Mouse (Mus musculus): ENCODE data around the gene Senp1. TPM values are rescaled to one million over a fixed set of nuclear protein-coding genes. Genes with fewer than 3 reads are reported as not detected.

The Senp1 gene
- polyA plus RNA-seq, 1 experiment from 2014 or later, result 28.6 TPM

- WGBS, result 85% methylated on average over 8 of the region's 8 CpGs
- Histone ChIP-seq H3K9ac (no peak overlapping the region), H3K27ac (no peak overlapping the region), H3K4me2 (no peak overlapping the region), H3K4me1 (no peaks in the 10 kb centered on the region), H3K27me3 (no peaks in the 10 kb centered on the region), H3K4me3 (no peak overlapping the region), H3K9me3 (no peaks in the 10 kb centered on the region), H3K36me3 (peaks cover 65% of the 10 kb centered on the region)
- no peak for ATAC-seq (ENCODE audit: insufficient number of reproducible peaks, low FRiP score, low TSS enrichment, low read depth)
Observed at GRCm38 (mm10) chr15:98069566-98070245, 23.8 kb downstream of the Senp1 start.

GRCm38 (mm10) chr15:98068506-98068905 lies 25.0 kb downstream of the Senp1 start:
- Histone ChIP-seq H3K4me3 (no peak overlapping the region), H3K27ac (no peak overlapping the region), H3K4me2 (no peak overlapping the region), H3K4me1 (no peaks in the 10 kb centered on the region), H3K9me3 (no peaks in the 10 kb centered on the region), H3K9ac (no peak overlapping the region), H3K36me3 (peaks cover 70% of the 10 kb centered on the region), H3K27me3 (no peaks in the 10 kb centered on the region)
- ATAC-seq (ENCODE audit: insufficient number of reproducible peaks, low FRiP score, low TSS enrichment, low read depth), result no peak
- WGBS, result 89% methylated on average over 9 of the region's 9 CpGs

GRCm38 (mm10) chr15:98067492-98067891 lies 26.1 kb downstream of the Senp1 start:
- Histone ChIP-seq H3K27ac (no peak overlapping the region), H3K27me3 (no peaks in the 10 kb centered on the region), H3K4me1 (no peaks in the 10 kb centered on the region), H3K4me2 (no peak overlapping the region), H3K4me3 (no peak overlapping the region), H3K9me3 (no peaks in the 10 kb centered on the region), H3K9ac (no peak overlapping the region), H3K36me3 (peaks cover 78% of the 10 kb centered on the region)
- 61% methylated on average over 3 of the region's 3 CpGs for WGBS
- no peak for ATAC-seq (ENCODE audit: insufficient number of reproducible peaks, low FRiP score, low TSS enrichment, low read depth)

- H3K4me3 ChIP-seq, result no peak overlapping the region
- no peaks in the 10 kb centered on the region for H3K9me3 ChIP-seq
- 96% methylated on average over 12 of the region's 12 CpGs for WGBS
- ATAC-seq (ENCODE audit: insufficient number of reproducible peaks, low FRiP score, low TSS enrichment, low read depth), result no peak
- H3K27ac ChIP-seq, result no peak overlapping the region
- H3K4me1 ChIP-seq, result no peaks in the 10 kb centered on the region
- no peak overlapping the region for H3K4me2 ChIP-seq
- H3K36me3 ChIP-seq, result peaks cover 78% of the 10 kb centered on the region
- H3K9ac ChIP-seq, result no peak overlapping the region
- H3K27me3 ChIP-seq, result no peaks in the 10 kb centered on the region
Observed at GRCm38 (mm10) chr15:98066602-98067001, 26.9 kb downstream of the Senp1 start.

GRCm38 (mm10) chr15:98065881-98066280 lies 27.7 kb downstream of the Senp1 start:
- Histone ChIP-seq H3K27ac (no peak overlapping the region), H3K27me3 (no peaks in the 10 kb centered on the region), H3K4me2 (no peak overlapping the region), H3K4me1 (no peaks in the 10 kb centered on the region), H3K36me3 (peaks cover 83% of the 10 kb centered on the region), H3K9me3 (no peaks in the 10 kb centered on the region), H3K9ac (no peak overlapping the region), H3K4me3 (no peak overlapping the region)
- ATAC-seq (ENCODE audit: insufficient number of reproducible peaks, low FRiP score, low TSS enrichment, low read depth), result no peak
- WGBS, result 88% methylated on average over 5 of the region's 5 CpGs

GRCm38 (mm10) chr15:98055246-98055645 lies 38.3 kb downstream of the Senp1 start:
- H3K4me1 ChIP-seq, result no peaks in the 10 kb centered on the region
- no peak for ATAC-seq (ENCODE audit: insufficient number of reproducible peaks, low FRiP score, low TSS enrichment, low read depth)
- H3K27ac ChIP-seq, result no peak overlapping the region; the same call in 1 of the 2 replicates
- no peaks in the 10 kb centered on the region for H3K9me3 ChIP-seq
- no peak overlapping the region for H3K9ac ChIP-seq
- 33% methylated on average over 5 of the region's 5 CpGs for WGBS
- H3K27me3 ChIP-seq, result no peaks in the 10 kb centered on the region
- H3K4me3 ChIP-seq, result no peak overlapping the region
- peaks cover 63% of the 10 kb centered on the region for H3K36me3 ChIP-seq
- no peak overlapping the region for H3K4me2 ChIP-seq

GRCm38 (mm10) chr15:98051685-98052084 lies 41.9 kb downstream of the Senp1 start:
- WGBS, result 91% methylated on average over 5 of the region's 5 CpGs
- H3K36me3 ChIP-seq, result peaks cover 70% of the 10 kb centered on the region
- no peak overlapping the region for H3K4me3 ChIP-seq

GRCm38 (mm10) chr15:98048918-98049700 lies 44.4 kb downstream of the Senp1 start:
- H3K9me3 ChIP-seq, result no peaks in the 10 kb centered on the region
- H3K4me1 ChIP-seq, result no peaks in the 10 kb centered on the region
- no peaks in the 10 kb centered on the region for H3K27me3 ChIP-seq
- ATAC-seq (ENCODE audit: insufficient number of reproducible peaks, low FRiP score, low TSS enrichment, low read depth), result no peak
- no peak overlapping the region for H3K9ac ChIP-seq
- H3K36me3 ChIP-seq, result peaks cover 85% of the 10 kb centered on the region
- peak overlapping the region; percentile 64 for H3K27ac ChIP-seq
- WGBS, result 80% methylated on average over 13 of the region's 13 CpGs
- no peak overlapping the region for H3K4me2 ChIP-seq
- no peak overlapping the region for H3K4me3 ChIP-seq

More at GRCm38 (mm10) chr15:98051685-98052084, 41.9 kb downstream of the Senp1 start:
- Histone ChIP-seq H3K9ac (no peak overlapping the region), H3K27me3 (no peaks in the 10 kb centered on the region), H3K4me1 (no peaks in the 10 kb centered on the region), H3K9me3 (no peaks in the 10 kb centered on the region), H3K4me2 (no peak overlapping the region), H3K27ac (no peak overlapping the region)
- ATAC-seq (ENCODE audit: insufficient number of reproducible peaks, low FRiP score, low TSS enrichment, low read depth), result no peak

GRCm38 (mm10) chr15:98044387-98044786 lies 49.2 kb downstream of the Senp1 start:
- no peak overlapping the region for H3K4me2 ChIP-seq
- WGBS, result 92% methylated on average over 5 of the region's 5 CpGs
- H3K4me3 ChIP-seq, result no peak overlapping the region
- H3K27ac ChIP-seq, result no peak overlapping the region
- no peak overlapping the region for H3K9ac ChIP-seq
- peaks cover 94% of the 10 kb centered on the region for H3K36me3 ChIP-seq
- no peak for ATAC-seq (ENCODE audit: insufficient number of reproducible peaks, low FRiP score, low TSS enrichment, low read depth)
- no peaks in the 10 kb centered on the region for H3K27me3 ChIP-seq
- no peaks in the 10 kb centered on the region for H3K9me3 ChIP-seq
- H3K4me1 ChIP-seq, result no peaks in the 10 kb centered on the region

GRCm38 (mm10) chr15:98043967-98044366 lies 49.6 kb downstream of the Senp1 start:
- Histone ChIP-seq H3K4me2 (no peak overlapping the region), H3K4me3 (no peak overlapping the region), H3K9ac (no peak overlapping the region), H3K27ac (no peak overlapping the region), H3K27me3 (no peaks in the 10 kb centered on the region), H3K9me3 (no peaks in the 10 kb centered on the region), H3K4me1 (no peaks in the 10 kb centered on the region), H3K36me3 (peaks cover 94% of the 10 kb centered on the region)
- ATAC-seq (ENCODE audit: insufficient number of reproducible peaks, low FRiP score, low TSS enrichment, low read depth), result no peak
- 94% methylated on average over 6 of the region's 6 CpGs for whole genome bisulfite sequencing

GRCm38 (mm10) chr15:98042508-98042907 lies 51.0 kb downstream of the Senp1 start:
- no peak overlapping the region for H3K4me3 ChIP-seq
- H3K9ac ChIP-seq, result no peak overlapping the region
- H3K4me1 ChIP-seq, result no peaks in the 10 kb centered on the region
- 89% methylated on average over 12 of the region's 12 CpGs for WGBS
- peaks cover 86% of the 10 kb centered on the region for H3K36me3 ChIP-seq
- no peak overlapping the region for H3K4me2 ChIP-seq
- ATAC-seq (ENCODE audit: insufficient number of reproducible peaks, low FRiP score, low TSS enrichment, low read depth), result no peak
- H3K9me3 ChIP-seq, result no peaks in the 10 kb centered on the region
- H3K27me3 ChIP-seq, result no peaks in the 10 kb centered on the region
- H3K27ac ChIP-seq, result no peak overlapping the region

- Histone ChIP-seq H3K9ac (no peak overlapping the region), H3K27me3 (no peaks in the 10 kb centered on the region), H3K9me3 (no peaks in the 10 kb centered on the region), H3K27ac (no peak overlapping the region), H3K36me3 (peaks cover 73% of the 10 kb centered on the region), H3K4me1 (peaks cover 8% of the 10 kb centered on the region; the same call in 1 of the 2 replicates), H3K4me2 (no peak overlapping the region), H3K4me3 (no peak overlapping the region)
- ATAC-seq (ENCODE audit: insufficient number of reproducible peaks, low FRiP score, low TSS enrichment, low read depth), result no peak
- 89% methylated on average over 10 of the region's 10 CpGs for WGBS
Observed at GRCm38 (mm10) chr15:98039682-98040081, 53.9 kb downstream of the Senp1 start.
